Mouse (Mus musculus) midbrain, embryonic 14.5 days (tissue): ENCODE measurements around the gene Tmem95. TPM values are rescaled to one million over a fixed set of nuclear protein-coding genes. Genes with fewer than 3 reads are reported as not detected.

ENCODE experiments used
- ATAC-seq: fragments of 200-750 bp; cut with Nextera tagmentation; 2 replicates; pipeline ENCODE4 v1.8.0; 2017; ENCODE audit warnings: moderate number of reproducible peaks, moderate library complexity; ENCODE audit not compliant: low FRiP score, low TSS enrichment
- DNase-seq: peaks from one replicate; pipeline ENCODE4 v3.0.0-alpha.2; 2015
- H3K27ac ChIP-seq: fragments of 300-500 bp; sonication (generic); replicated peaks from 2 replicates; pipeline ENCODE4 v1.5.1; 2014; ENCODE audit warnings: mild to moderate bottlenecking, low read depth, low read length, moderate library complexity
- H3K27me3 ChIP-seq: fragments of 300-500 bp; sonication (generic); 2 replicates; pipeline ENCODE4 v1.6.1; 2014; ENCODE audit warnings: low read length, control low read depth, mixed read lengths; ENCODE audit not compliant: control insufficient read depth, insufficient read depth
- H3K36me3 ChIP-seq: fragments of 300-500 bp; sonication (generic); 2 replicates; pipeline ENCODE4 v1.6.1; 2014; ENCODE audit warnings: low read length, control low read depth; ENCODE audit not compliant: control insufficient read depth, insufficient read depth
- H3K4me1 ChIP-seq: fragments of 300-500 bp; sonication (generic); 2 replicates; pipeline ENCODE4 v1.6.1; 2014; ENCODE audit warnings: mild to moderate bottlenecking, antibody characterized with exemption, low read length, control low read depth; ENCODE audit not compliant: control insufficient read depth, insufficient read depth
- H3K4me2 ChIP-seq: fragments of 300-500 bp; sonication (generic); 2 replicates; pipeline ENCODE4 v1.6.1; 2014; ENCODE audit warnings: mild to moderate bottlenecking, low read length, moderate library complexity
- H3K4me3 ChIP-seq: fragments of 300-500 bp; sonication (generic); replicated peaks from 2 replicates; pipeline ENCODE4 v1.5.1; 2014; ENCODE audit warnings: low read depth, low read length
- H3K9ac ChIP-seq: fragments of 300-500 bp; sonication (generic); replicated peaks from 2 replicates; pipeline ENCODE4 v1.6.1; 2014; ENCODE audit warnings: mild to moderate bottlenecking, low read length, moderate library complexity
- H3K9me3 ChIP-seq: fragments of 300-500 bp; sonication (generic); 2 replicates; pipeline ENCODE4 v1.6.1; 2016; ENCODE audit warnings: low read length, control low read depth, mixed read lengths; ENCODE audit not compliant: control insufficient read depth
- WGBS: fragments of 180-500 bp; shearing (Covaris S2); extraction: QIAGEN DNeasy Blood & Tissue Kit; methylation state at CpG from one replicate; pipeline ENCODE4 v1.1.7; 2014; 5-methylcytosine and 5-hydroxymethylcytosine counted together
- polyA plus RNA-seq: library from polyadenylated mRNA; unstranded; fragments of >200 nt; fragmentation: Nextera tagmentation; extraction: Ambion mirVana; gene quantifications from 2 replicates; pipeline ENCODE4 v1.2.1, GENCODE M21; 2014

Tmem95 gene
- polyA plus RNA-seq, 1 experiment from 2014 or later, result not detected

- 79% methylated on average over 15 of the region's 15 CpGs for WGBS
- peak overlapping the region; percentile 82; the same call in 1 of the 2 replicates for H3K9ac ChIP-seq
- H3K9me3 ChIP-seq, result no peaks in the 10 kb centered on the region
- peak overlapping the region; percentile 90; the same call in 1 of the 2 replicates for H3K27ac ChIP-seq
- ATAC-seq (peak; percentile 26; the same call in 1 of the 2 replicates), DNase-seq (no peak)
- H3K4me1 ChIP-seq, result peaks cover 17% of the 10 kb centered on the region
- peak overlapping the region; percentile 80; the same call in 1 of the 2 replicates for H3K4me3 ChIP-seq
- H3K36me3 ChIP-seq, result peaks cover 88% of the 10 kb centered on the region
- peak overlapping the region; percentile 99 for H3K4me2 ChIP-seq
- no peaks in the 10 kb centered on the region for H3K27me3 ChIP-seq
These were observed 35.1 kb upstream of the Tmem95 start for GRCm38 (mm10) chr11:69912716-69913530.

GRCm38 (mm10) chr11:69911701-69912100, 33.9 kb upstream of the Tmem95 start:
- no peaks in the 10 kb centered on the region for H3K27me3 ChIP-seq
- H3K4me1 ChIP-seq, result peaks cover 17% of the 10 kb centered on the region
- no peak overlapping the region for H3K4me3 ChIP-seq
- no peak overlapping the region for H3K9ac ChIP-seq
- H3K4me2 ChIP-seq, result no peak overlapping the region
- DNase-seq (no peak), ATAC-seq (no peak)
- 91% methylated on average over 6 of the region's 6 CpGs for WGBS
- H3K9me3 ChIP-seq, result no peaks in the 10 kb centered on the region
- no peak overlapping the region for H3K27ac ChIP-seq
- H3K36me3 ChIP-seq, result peaks cover 88% of the 10 kb centered on the region

GRCm38 (mm10) chr11:69910781-69911560, 33.2 kb upstream of the Tmem95 start:
- ATAC-seq, result no peak
- H3K36me3 ChIP-seq, result peaks cover 88% of the 10 kb centered on the region
- H3K4me2 ChIP-seq, result no peak overlapping the region
- no peak overlapping the region for H3K9ac ChIP-seq
- peaks cover 17% of the 10 kb centered on the region for H3K4me1 ChIP-seq
- no peak overlapping the region for H3K4me3 ChIP-seq
- no peaks in the 10 kb centered on the region for H3K9me3 ChIP-seq
- DNase-seq, result no peak
- H3K27ac ChIP-seq, result no peak overlapping the region
- WGBS, result 94% methylated on average over 17 of the region's 17 CpGs
- no peaks in the 10 kb centered on the region for H3K27me3 ChIP-seq

DNA sequence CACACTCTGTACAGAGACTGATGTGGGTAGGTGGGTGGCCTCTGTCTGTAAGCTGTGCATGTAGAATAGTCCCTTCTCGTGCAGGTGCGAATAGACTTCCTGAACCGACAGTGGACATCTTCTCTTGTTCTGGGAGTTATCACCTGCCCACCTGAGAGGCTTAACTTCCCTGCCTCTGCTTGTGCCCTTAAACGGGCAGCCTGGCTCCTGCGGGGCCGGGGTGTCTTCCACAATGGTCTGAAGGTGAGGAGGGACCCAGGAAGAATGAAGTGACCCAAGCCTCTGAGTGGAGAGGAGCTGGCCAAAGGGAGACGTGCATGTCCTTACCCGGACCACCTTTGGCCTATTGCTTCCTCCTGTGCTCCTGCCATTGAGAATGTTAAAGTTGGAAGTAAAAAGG, 32.4 kb upstream of the Tmem95 start:
- Histone ChIP-seq H3K9me3 (no peaks in the 10 kb centered on the region), H3K4me3 (no peak overlapping the region), H3K36me3 (peaks cover 88% of the 10 kb centered on the region), H3K9ac (no peak overlapping the region), H3K4me1 (peaks cover 14% of the 10 kb centered on the region), H3K27ac (no peak overlapping the region), H3K4me2 (no peak overlapping the region), H3K27me3 (no peaks in the 10 kb centered on the region)
- WGBS, result 93% methylated on average over 8 of the region's 8 CpGs
- DNase-seq (no peak), ATAC-seq (no peak)

GRCm38 (mm10) chr11:69909174-69909573, 31.4 kb upstream of the Tmem95 start:
- whole genome bisulfite sequencing, result 88% methylated on average over 5 of the region's 5 CpGs
- Histone ChIP-seq H3K9ac (no peak overlapping the region), H3K4me1 (peaks cover 5% of the 10 kb centered on the region; the same call in 1 of the 2 replicates), H3K9me3 (no peaks in the 10 kb centered on the region), H3K27me3 (no peaks in the 10 kb centered on the region), H3K4me3 (no peak overlapping the region), H3K4me2 (no peak overlapping the region), H3K27ac (no peak overlapping the region), H3K36me3 (peaks cover 93% of the 10 kb centered on the region)
- ATAC-seq (no peak), DNase-seq (no peak)

GRCm38 (mm10) chr11:69908645-69909044, 30.8 kb upstream of the Tmem95 start:
- 96% methylated on average over 11 of the region's 11 CpGs for WGBS
- Histone ChIP-seq H3K4me1 (peaks cover 5% of the 10 kb centered on the region; the same call in 1 of the 2 replicates), H3K9me3 (no peaks in the 10 kb centered on the region)

GRCm38 (mm10) chr11:69904311-69904710, 26.5 kb upstream of the Tmem95 start:
- no peaks in the 10 kb centered on the region for H3K9me3 ChIP-seq
- H3K27me3 ChIP-seq, result no peaks in the 10 kb centered on the region
- H3K4me2 ChIP-seq, result no peak overlapping the region
- H3K4me3 ChIP-seq, result no peak overlapping the region
- DNase-seq (no peak), ATAC-seq (no peak)
- no peak overlapping the region for H3K27ac ChIP-seq
- peaks cover 59% of the 10 kb centered on the region for H3K36me3 ChIP-seq
- no peak overlapping the region for H3K9ac ChIP-seq
- WGBS, result 98% methylated on average over 9 of the region's 9 CpGs
- peaks cover 17% of the 10 kb centered on the region for H3K4me1 ChIP-seq

More at GRCm38 (mm10) chr11:69908645-69909044, 30.8 kb upstream of the Tmem95 start:
- H3K4me2 ChIP-seq, result no peak overlapping the region
- H3K9ac ChIP-seq, result no peak overlapping the region
- no peak for ATAC-seq
- DNase-seq, result no peak
- H3K27ac ChIP-seq, result no peak overlapping the region
- no peaks in the 10 kb centered on the region for H3K27me3 ChIP-seq
- no peak overlapping the region for H3K4me3 ChIP-seq
- H3K36me3 ChIP-seq, result peaks cover 98% of the 10 kb centered on the region

- Histone ChIP-seq H3K4me3 (peak overlapping the region; percentile 88), H3K9ac (peak overlapping the region; percentile 87), H3K4me1 (peaks cover 25% of the 10 kb centered on the region), H3K27ac (no peak overlapping the region), H3K4me2 (peak overlapping the region; percentile 91), H3K9me3 (no peaks in the 10 kb centered on the region), H3K36me3 (peaks cover 46% of the 10 kb centered on the region), H3K27me3 (no peaks in the 10 kb centered on the region)
- ATAC-seq (no peak), DNase-seq (no peak)
- 88% methylated on average over 13 of the region's 13 CpGs for WGBS
These were observed 25.2 kb upstream of the Tmem95 start for GRCm38 (mm10) chr11:69902972-69903371.
